Mouse (Mus musculus) neural tube, embryonic 14.5 days (tissue): ENCODE measurements around the gene Sctr. TPM values are rescaled to one million over a fixed set of nuclear protein-coding genes. Genes with fewer than 3 reads are reported as not detected.

Source experiments
- ATAC-seq: fragments of 200-750 bp; cut with Nextera tagmentation; 2 replicates; pipeline ENCODE4 v1.8.0; 2017; ENCODE audit warnings: low read depth, mild to moderate bottlenecking, moderate TSS enrichment, moderate library complexity
- H3K27ac ChIP-seq: fragments of 300-500 bp; sonication (generic); 2 replicates; pipeline ENCODE4 v1.5.1; 2014; ENCODE audit warnings: low read depth, mild to moderate bottlenecking, control low read depth, low read length, moderate library complexity, mixed read lengths
- H3K27me3 ChIP-seq: fragments of 300-500 bp; sonication (generic); 2 replicates; pipeline ENCODE4 v1.6.1; 2014; ENCODE audit warnings: low read length; ENCODE audit not compliant: control insufficient read depth, insufficient read depth
- H3K36me3 ChIP-seq: fragments of 300-500 bp; sonication (generic); 2 replicates; pipeline ENCODE4 v1.6.1; 2014; ENCODE audit warnings: low read length, mixed read lengths; ENCODE audit not compliant: control insufficient read depth, insufficient read depth
- H3K4me1 ChIP-seq: fragments of 300-500 bp; sonication (generic); 2 replicates; pipeline ENCODE4 v1.6.1; 2014; ENCODE audit warnings: low read length; ENCODE audit not compliant: control insufficient read depth, insufficient read depth
- H3K4me2 ChIP-seq: fragments of 300-500 bp; sonication (generic); 2 replicates; pipeline ENCODE4 v1.6.1; 2014; ENCODE audit warnings: mild to moderate bottlenecking, low read depth, low read length, control low read depth
- H3K4me3 ChIP-seq: fragments of 300-500 bp; sonication (generic); 2 replicates; pipeline ENCODE4 v1.5.1; 2014; ENCODE audit warnings: low read depth, low read length, control low read depth, mixed read lengths
- H3K9ac ChIP-seq: fragments of 300-500 bp; sonication (generic); replicated peaks from 2 replicates; pipeline ENCODE4 v1.6.1; 2014; ENCODE audit warnings: low read depth, mild to moderate bottlenecking, control low read depth, low read length, mixed read lengths
- H3K9me3 ChIP-seq: fragments of 300-500 bp; sonication (generic); 2 replicates; pipeline ENCODE4 v1.6.1; 2016; ENCODE audit warnings: low read length; ENCODE audit not compliant: control insufficient read depth
- WGBS: fragments of 180-500 bp; shearing (Covaris S2); extraction: QIAGEN DNeasy Blood & Tissue Kit; methylation state at CpG from one replicate; pipeline ENCODE4 v1.1.7; 2014; 5-methylcytosine and 5-hydroxymethylcytosine counted together
- polyA plus RNA-seq: library from polyadenylated mRNA; unstranded; fragments of >200 nt; fragmentation: Nextera tagmentation; extraction: Ambion mirVana; gene quantifications from 2 replicates; pipeline ENCODE4 v1.2.1, GENCODE M21; 2014

Gene Sctr
- polyA plus RNA-seq, 1 experiment from 2014 or later, result 0.66 TPM

GRCm38 (mm10) chr1:120099483-120099882, 92.8 kb downstream of the Sctr start:
- 69% methylated on average over 6 of the region's 6 CpGs for WGBS
- no peaks in the 10 kb centered on the region for H3K4me1 ChIP-seq
- H3K9ac ChIP-seq, result no peak overlapping the region
- H3K4me3 ChIP-seq, result no peak overlapping the region
- H3K27ac ChIP-seq, result no peak overlapping the region
- H3K36me3 ChIP-seq, result no peaks in the 10 kb centered on the region
- no peaks in the 10 kb centered on the region for H3K27me3 ChIP-seq
- H3K4me2 ChIP-seq, result no peak overlapping the region
- no peaks in the 10 kb centered on the region for H3K9me3 ChIP-seq
- no peak for ATAC-seq

DNA sequence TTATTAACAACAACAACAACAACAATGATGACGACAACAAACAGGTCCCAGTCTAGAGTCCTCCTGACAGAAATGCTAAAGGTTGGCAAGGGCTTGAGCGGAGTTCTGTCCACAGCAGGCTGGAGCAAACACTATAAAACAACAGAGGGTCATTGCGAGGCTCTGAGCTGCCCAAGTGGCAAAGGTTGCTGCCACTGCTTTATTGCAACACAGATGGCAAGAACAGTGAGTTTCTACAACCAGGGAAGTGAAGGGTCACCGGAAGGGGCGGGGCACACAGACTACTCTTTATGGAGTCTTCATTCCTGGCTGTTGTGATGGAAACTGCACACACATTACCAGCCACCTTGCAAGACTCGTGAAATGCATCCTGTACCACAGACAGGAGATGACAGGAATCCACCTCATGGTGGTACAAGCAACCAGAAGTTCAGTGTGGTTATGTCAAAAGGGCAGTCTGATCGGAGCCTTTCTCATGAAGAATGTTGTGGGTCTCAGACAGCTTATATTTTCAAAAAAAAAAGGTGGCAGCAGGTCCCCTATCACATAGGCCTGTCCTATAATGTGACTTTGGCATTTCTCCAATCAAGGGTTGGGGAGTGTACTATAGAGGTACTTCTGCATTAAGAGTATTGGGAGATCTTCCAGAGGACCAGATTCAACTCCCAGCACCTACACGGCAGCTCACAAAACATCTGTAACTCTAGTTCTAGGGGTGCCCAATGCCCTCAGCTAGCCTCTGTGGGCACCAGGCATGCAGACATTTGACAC, 93.9 kb downstream of the Sctr start:
- H3K27ac ChIP-seq, result no peak overlapping the region
- no peak overlapping the region for H3K4me3 ChIP-seq
- ATAC-seq, result no peak
- 69% methylated on average over 8 of the region's 8 CpGs for WGBS
- no peaks in the 10 kb centered on the region for H3K4me1 ChIP-seq
- no peaks in the 10 kb centered on the region for H3K27me3 ChIP-seq
- no peaks in the 10 kb centered on the region for H3K9me3 ChIP-seq
- no peak overlapping the region for H3K9ac ChIP-seq
- H3K4me2 ChIP-seq, result no peak overlapping the region
- no peaks in the 10 kb centered on the region for H3K36me3 ChIP-seq

GRCm38 (mm10) chr1:120101227-120101609, 94.5 kb downstream of the Sctr start:
- ATAC-seq, result no peak
- Histone ChIP-seq H3K9me3 (no peaks in the 10 kb centered on the region), H3K4me3 (no peak overlapping the region), H3K4me1 (no peaks in the 10 kb centered on the region), H3K27ac (no peak overlapping the region), H3K27me3 (no peaks in the 10 kb centered on the region), H3K36me3 (no peaks in the 10 kb centered on the region), H3K9ac (no peak overlapping the region), H3K4me2 (no peak overlapping the region)
- WGBS, result 90% methylated on average over 3 of the region's 3 CpGs

DNA sequence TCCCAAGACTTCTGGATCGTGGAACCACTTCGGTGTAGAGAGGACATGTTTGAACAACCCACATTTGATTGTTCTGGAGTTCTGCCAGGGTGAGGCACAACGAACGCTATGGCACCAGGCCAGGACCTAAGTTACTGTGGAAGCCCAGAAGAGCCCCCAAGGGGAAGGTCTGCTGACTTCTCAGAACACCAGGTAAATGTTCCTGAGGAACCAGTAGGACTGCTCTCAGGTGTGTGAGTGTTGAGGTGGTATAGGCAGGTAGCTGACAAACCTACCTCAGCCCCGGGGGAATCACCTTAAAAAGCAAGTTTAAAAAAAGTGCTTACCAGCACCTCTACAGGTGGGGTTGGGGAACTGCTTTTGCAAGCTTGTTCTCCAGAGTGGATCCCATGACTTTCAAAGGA, 98.9 kb downstream of the Sctr start:
- no peak overlapping the region for H3K4me3 ChIP-seq
- no peaks in the 10 kb centered on the region for H3K9me3 ChIP-seq
- H3K4me2 ChIP-seq, result no peak overlapping the region
- ATAC-seq, result no peak
- no peak overlapping the region for H3K27ac ChIP-seq
- no peak overlapping the region for H3K9ac ChIP-seq
- no peaks in the 10 kb centered on the region for H3K36me3 ChIP-seq
- H3K4me1 ChIP-seq, result no peaks in the 10 kb centered on the region
- H3K27me3 ChIP-seq, result no peaks in the 10 kb centered on the region
- WGBS, result 70% methylated on average over 5 of the region's 5 CpGs

GRCm38 (mm10) chr1:120109741-120110432, 103.2 kb downstream of the Sctr start:
- H3K4me2 ChIP-seq, result no peak overlapping the region
- no peak overlapping the region for H3K27ac ChIP-seq
- no peaks in the 10 kb centered on the region for H3K27me3 ChIP-seq
- H3K4me3 ChIP-seq, result no peak overlapping the region
- H3K9ac ChIP-seq, result no peak overlapping the region
- no peaks in the 10 kb centered on the region for H3K4me1 ChIP-seq
- H3K36me3 ChIP-seq, result peaks cover 12% of the 10 kb centered on the region; the same call in 1 of the 2 replicates
- 87% methylated on average over 19 of the region's 19 CpGs for WGBS
- ATAC-seq, result no peak
- no peaks in the 10 kb centered on the region for H3K9me3 ChIP-seq

- no peaks in the 10 kb centered on the region for H3K27me3 ChIP-seq
- H3K27ac ChIP-seq, result no peak overlapping the region
- H3K4me2 ChIP-seq, result no peak overlapping the region
- H3K9ac ChIP-seq, result no peak overlapping the region
- no peaks in the 10 kb centered on the region for H3K9me3 ChIP-seq
- 78% methylated on average over 8 of the region's 8 CpGs for WGBS
- H3K36me3 ChIP-seq, result peaks cover 15% of the 10 kb centered on the region; the same call in 1 of the 2 replicates
- no peaks in the 10 kb centered on the region for H3K4me1 ChIP-seq
- no peak overlapping the region for H3K4me3 ChIP-seq
- no peak for ATAC-seq
Measured at GRCm38 (mm10) chr1:120111766-120112165, 105.1 kb downstream of the Sctr start.

- Histone ChIP-seq H3K4me2 (no peak overlapping the region), H3K9me3 (no peaks in the 10 kb centered on the region), H3K36me3 (peaks cover 15% of the 10 kb centered on the region; the same call in 1 of the 2 replicates), H3K4me3 (no peak overlapping the region), H3K4me1 (no peaks in the 10 kb centered on the region), H3K27ac (no peak overlapping the region), H3K9ac (no peak overlapping the region), H3K27me3 (no peaks in the 10 kb centered on the region)
- WGBS, result 89% methylated on average over 12 of the region's 12 CpGs
- no peak for ATAC-seq
Measured at GRCm38 (mm10) chr1:120112251-120113187, 105.8 kb downstream of the Sctr start.
